Mouse (Mus musculus) CH12.LX (cell line): ENCODE measurements around the gene Cyp1a1.

Source experiments
- CHD2 ChIP-seq: IDR thresholded peaks from 2 replicates; pipeline ENCODE4 v1.6.1; 2011; ENCODE audit warnings: low read length, improper control_type of control experiment
- CTCF ChIP-seq, 2 experiments: IDR thresholded peaks in 1 of 2; conservative IDR thresholded peaks in 1 of 2; 2 replicates each; pipeline ENCODE4 v1.5.1; 2011 to 2012; ENCODE audit warnings: low read depth in 2 of 2, low read length in 2 of 2, improper control_type of control experiment in 1 of 2, inconsistent platforms in 1 of 2, mild to moderate bottlenecking in 1 of 2, moderate library complexity in 1 of 2
- EP300 ChIP-seq: IDR thresholded peaks from 2 replicates; pipeline ENCODE4 v1.6.1; 2011; ENCODE audit warnings: low read length, improper control_type of control experiment
- MAX ChIP-seq: IDR thresholded peaks from 2 replicates; pipeline ENCODE4 v1.6.1; 2011; ENCODE audit warnings: low read length, improper control_type of control experiment
- POLR2A ChIP-seq: IDR thresholded peaks from 2 replicates; pipeline ENCODE4 v1.6.1; 2011; ENCODE audit warnings: low read depth, mild to moderate bottlenecking, improper control_type of control experiment, low read length

- TF ChIP-seq CTCF (conservative IDR thresholded peaks at IDR 0.05 in 1 of 2, IDR thresholded peaks at IDR 0.05 in 1 of 2; ENCODE audit: low read depth in 2 of 2, low read length in 2 of 2) (no peak), EP300 (no peak), MAX (peak; percentile 17; the same call in 1 of the 2 replicates), CHD2 (no peak), POLR2A (no peak)
These were observed 21.1 kb downstream of the Cyp1a1 start for GRCm38 (mm10) chr9:57708720-57709274.
